Mouse (Mus musculus): ENCODE data around the gene Pcdh7. TPM values are rescaled to one million over a fixed set of nuclear protein-coding genes. Genes with fewer than 3 reads are reported as not detected.

Gene Pcdh7
- total and polyA plus RNA-seq, 3 experiments = 22.3 to 127 (median 61.2) TPM

DNA sequence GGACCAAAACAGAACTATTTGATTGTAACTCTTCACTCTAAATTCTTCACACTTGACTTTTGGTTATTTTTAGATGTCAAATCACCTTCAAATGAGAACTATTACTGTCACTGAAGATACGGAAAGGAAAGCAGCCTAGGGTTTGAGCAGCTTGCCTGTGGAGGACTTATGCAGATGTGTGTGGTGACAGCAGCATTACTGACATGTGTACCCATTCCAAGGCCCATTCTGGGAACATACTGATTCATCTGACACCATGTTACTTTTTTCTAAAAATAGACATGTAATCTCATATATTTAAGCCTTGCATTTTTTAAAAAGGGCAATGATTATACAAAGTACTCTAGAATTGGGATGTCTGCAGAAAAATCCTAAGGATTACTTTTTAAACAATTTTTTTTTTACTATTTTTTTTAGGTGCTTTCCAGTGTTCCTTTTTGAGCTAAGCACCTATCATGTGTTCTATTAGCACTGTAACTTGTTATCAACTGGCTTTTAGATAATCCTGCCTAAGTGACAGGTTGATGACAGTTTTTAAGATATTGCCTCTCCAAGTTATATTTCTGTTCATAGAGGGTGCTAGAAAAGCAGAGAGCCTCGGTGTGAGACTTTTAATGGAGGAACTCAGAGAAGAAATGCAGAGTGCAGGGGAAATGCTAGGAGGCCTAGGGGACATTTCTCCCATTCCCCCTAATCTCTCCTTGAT is 26.3 kb downstream of the Pcdh7 start:
- TF ChIP-seq GATA1 (IDR thresholded peaks at IDR 0.05; ENCODE audit: borderline replicate concordance, low read length) (no peak), GATA2 (IDR thresholded peaks at IDR 0.05; ENCODE audit: borderline replicate concordance, low read depth, low read length) (no peak), TAL1 (conservative IDR thresholded peaks at IDR 0.05; ENCODE audit: low read depth, low read length) (no peak)
- H3K4me1 ChIP-seq (ENCODE audit: insufficient read depth, low read depth, low read length) = peaks cover 32% of the 10 kb centered on the region
- no peak overlapping the region for H3K4me3 ChIP-seq (ENCODE audit: low read depth, low read length)
- H3K36me3 ChIP-seq (replicated peaks) = peaks cover 6% of the 10 kb centered on the region
- DNase-seq (ENCODE audit: low spot score) (no peak), ATAC-seq (ENCODE audit: extremely low read depth, insufficient number of reproducible peaks, low FRiP score, poor library complexity, severe bottlenecking) (no peak)
- H3K9me3 ChIP-seq (replicated peaks) = no peaks in the 10 kb centered on the region
- no peaks in the 10 kb centered on the region for H3K27me3 ChIP-seq (ENCODE audit: insufficient read depth, low read length)

DNA sequence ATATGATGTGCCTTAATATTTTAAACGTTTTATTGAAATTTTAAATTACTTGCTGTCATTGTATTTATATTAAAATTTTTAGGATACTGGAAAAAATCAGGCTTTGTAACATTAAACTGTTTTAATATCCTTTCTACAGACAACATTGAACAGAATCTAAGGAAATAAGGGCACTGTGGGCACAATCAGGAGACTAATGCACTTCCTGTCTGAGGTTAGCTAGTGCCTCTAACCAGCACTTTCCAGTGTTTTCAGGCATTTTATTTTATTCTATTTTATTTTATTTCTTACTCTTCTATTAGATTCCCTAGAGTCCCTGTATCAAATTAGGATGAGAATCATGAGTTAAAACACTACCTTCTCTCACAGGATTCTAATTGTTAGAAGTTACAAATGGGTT is 28.1 kb downstream of the Pcdh7 start:
- Histone ChIP-seq H3K4me1 (ENCODE audit: insufficient read depth, low read depth, low read length) (peaks cover 32% of the 10 kb centered on the region), H3K36me3 (replicated peaks) (peaks cover 7% of the 10 kb centered on the region), H3K4me3 (ENCODE audit: low read depth, low read length) (no peak overlapping the region), H3K27me3 (ENCODE audit: insufficient read depth, low read length) (no peaks in the 10 kb centered on the region), H3K9me3 (replicated peaks) (no peaks in the 10 kb centered on the region)
- no peak for TF ChIP-seq GATA2 (IDR thresholded peaks at IDR 0.05; ENCODE audit: borderline replicate concordance, low read depth, low read length)
- no peak for TF ChIP-seq GATA1 (IDR thresholded peaks at IDR 0.05; ENCODE audit: borderline replicate concordance, low read length)
- no peak for TF ChIP-seq CTCF (IDR thresholded peaks at IDR 0.05; ENCODE audit: low read depth, low read length)
- TF ChIP-seq TAL1 (conservative IDR thresholded peaks at IDR 0.05; ENCODE audit: low read depth, low read length) = no peak
- TF ChIP-seq POLR2AphosphoS5 (IDR thresholded peaks at IDR 0.05; ENCODE audit: insufficient replicate concordance, low read depth, low read length) = no peak
- ATAC-seq (ENCODE audit: extremely low read depth, insufficient number of reproducible peaks, low FRiP score, poor library complexity, severe bottlenecking) = no peak
- DNase-seq (ENCODE audit: low spot score) = no peak

DNA sequence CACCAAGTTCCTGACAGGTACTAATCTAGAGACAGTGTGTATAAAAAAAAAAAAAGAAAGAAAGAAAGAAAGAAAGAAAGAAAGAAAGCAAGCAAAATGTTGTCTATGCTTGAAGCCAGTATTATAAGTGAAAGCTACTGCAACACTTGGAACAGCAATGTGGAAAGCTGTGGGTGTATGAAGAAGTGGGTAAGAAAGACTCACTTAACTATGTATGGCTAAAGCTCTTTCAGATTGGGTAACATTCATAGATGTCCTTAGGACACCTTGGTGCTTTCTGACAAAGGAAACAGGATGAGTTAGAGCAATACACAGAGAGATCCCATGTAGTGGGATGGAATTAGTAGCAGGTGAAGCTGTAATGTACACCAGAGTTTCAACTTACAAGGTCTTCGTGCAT is 32.6 kb downstream of the Pcdh7 start:
- peaks cover 7% of the 10 kb centered on the region for H3K36me3 ChIP-seq (replicated peaks)
- no peak for TF ChIP-seq GATA2 (IDR thresholded peaks at IDR 0.05; ENCODE audit: borderline replicate concordance, low read depth, low read length)
- no peak for TF ChIP-seq TAL1 (conservative IDR thresholded peaks at IDR 0.05; ENCODE audit: low read depth, low read length)
- TF ChIP-seq POLR2AphosphoS5 (IDR thresholded peaks at IDR 0.05; ENCODE audit: insufficient replicate concordance, low read depth, low read length) = no peak
- no peak for TF ChIP-seq CTCF (IDR thresholded peaks at IDR 0.05; ENCODE audit: low read depth, low read length)
- TF ChIP-seq GATA1 (IDR thresholded peaks at IDR 0.05; ENCODE audit: borderline replicate concordance, low read length) = no peak
- peaks cover 13% of the 10 kb centered on the region; the same call in 1 of the 2 replicates for H3K4me1 ChIP-seq (ENCODE audit: insufficient read depth, low read depth, low read length)
- no peak for ATAC-seq (ENCODE audit: extremely low read depth, insufficient number of reproducible peaks, low FRiP score, poor library complexity, severe bottlenecking)
- no peaks in the 10 kb centered on the region for H3K9me3 ChIP-seq (replicated peaks)
- no peak overlapping the region for H3K4me3 ChIP-seq (ENCODE audit: low read depth, low read length)
- no peak for DNase-seq (ENCODE audit: low spot score)
- no peaks in the 10 kb centered on the region for H3K27me3 ChIP-seq (ENCODE audit: insufficient read depth, low read length)

DNA sequence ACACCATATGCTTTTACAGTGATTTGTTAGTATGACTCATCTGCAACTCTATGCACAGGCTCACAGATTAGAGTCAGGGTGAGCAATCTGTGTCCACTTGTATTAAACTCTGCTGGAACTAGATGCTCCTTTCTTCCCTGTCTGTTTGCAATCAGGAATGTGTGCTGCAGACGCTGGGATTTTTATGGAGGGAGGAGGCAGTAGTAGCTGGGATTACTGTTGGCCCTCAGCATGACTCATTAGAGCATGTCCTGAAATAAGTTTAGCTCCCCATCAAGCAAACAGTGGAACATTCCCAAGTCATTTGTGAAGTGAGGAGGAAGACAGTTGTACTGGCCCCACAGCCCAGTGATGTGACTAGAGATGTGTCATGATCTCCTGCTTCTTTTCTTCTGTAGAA is 38.0 kb downstream of the Pcdh7 start:
- H3K4me1 ChIP-seq (ENCODE audit: insufficient read depth, low read depth, low read length) = peaks cover 36% of the 10 kb centered on the region
- no peaks in the 10 kb centered on the region for H3K27me3 ChIP-seq (ENCODE audit: insufficient read depth, low read length)
- H3K36me3 ChIP-seq (replicated peaks) = peaks cover 8% of the 10 kb centered on the region
- no peak overlapping the region for H3K4me3 ChIP-seq (ENCODE audit: low read depth, low read length)
- ATAC-seq (ENCODE audit: extremely low read depth, insufficient number of reproducible peaks, low FRiP score, poor library complexity, severe bottlenecking) = no peak
- no peak for DNase-seq (ENCODE audit: low spot score)
- no peak for TF ChIP-seq GATA1 (IDR thresholded peaks at IDR 0.05; ENCODE audit: borderline replicate concordance, low read length)
- no peak for TF ChIP-seq GATA2 (IDR thresholded peaks at IDR 0.05; ENCODE audit: borderline replicate concordance, low read depth, low read length)
- no peak for TF ChIP-seq TAL1 (conservative IDR thresholded peaks at IDR 0.05; ENCODE audit: low read depth, low read length)
- TF ChIP-seq CTCF (IDR thresholded peaks at IDR 0.05; ENCODE audit: low read depth, low read length) = no peak
- no peak for TF ChIP-seq POLR2AphosphoS5 (IDR thresholded peaks at IDR 0.05; ENCODE audit: insufficient replicate concordance, low read depth, low read length)
- no peaks in the 10 kb centered on the region for H3K9me3 ChIP-seq (replicated peaks)

DNA sequence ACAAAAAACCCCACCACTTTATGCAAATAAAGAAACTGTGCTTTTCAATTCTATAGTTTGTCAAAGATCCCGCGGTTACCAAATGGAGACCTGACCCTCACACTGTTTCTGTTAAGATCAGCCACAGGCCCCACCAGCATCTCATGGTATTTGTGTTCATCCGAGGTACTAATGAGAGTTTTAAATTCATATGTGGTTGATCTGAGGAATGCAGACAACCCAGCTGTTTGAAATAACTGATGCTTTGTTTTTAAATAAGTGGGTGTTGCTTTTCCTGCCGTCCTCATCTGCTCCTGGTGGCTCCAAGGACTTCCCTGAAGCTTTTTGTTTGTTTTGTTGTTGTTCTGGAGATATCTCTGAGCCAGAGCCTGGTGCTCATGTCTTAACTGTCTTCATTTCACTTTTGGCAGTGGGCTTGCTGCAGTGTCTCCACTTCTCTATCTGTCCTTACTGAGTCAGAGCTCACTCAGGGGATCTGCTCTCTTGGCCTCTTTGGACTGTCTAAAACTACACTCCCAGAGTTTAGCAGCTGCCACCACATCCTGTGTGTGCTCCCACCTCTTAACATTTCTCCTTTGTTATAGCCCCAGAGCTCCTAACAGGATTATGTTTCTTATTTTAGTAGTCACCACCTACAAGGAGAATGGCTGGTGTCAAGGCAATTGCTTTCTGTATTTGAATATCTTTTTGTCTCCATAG is 39.1 kb downstream of the Pcdh7 start:
- no peak for DNase-seq (ENCODE audit: low spot score)
- no peak overlapping the region for H3K4me3 ChIP-seq (ENCODE audit: low read depth, low read length)
- peaks cover 42% of the 10 kb centered on the region for H3K4me1 ChIP-seq (ENCODE audit: insufficient read depth, low read depth, low read length)
- no peak for ATAC-seq (ENCODE audit: extremely low read depth, insufficient number of reproducible peaks, low FRiP score, poor library complexity, severe bottlenecking)
- no peaks in the 10 kb centered on the region for H3K27me3 ChIP-seq (ENCODE audit: insufficient read depth, low read length)
- peaks cover 8% of the 10 kb centered on the region for H3K36me3 ChIP-seq (replicated peaks)
- H3K9me3 ChIP-seq (replicated peaks) = no peaks in the 10 kb centered on the region
- TF ChIP-seq POLR2AphosphoS5 (IDR thresholded peaks at IDR 0.05; ENCODE audit: insufficient replicate concordance, low read depth, low read length) (no peak), GATA1 (IDR thresholded peaks at IDR 0.05; ENCODE audit: borderline replicate concordance, low read length) (no peak), GATA2 (IDR thresholded peaks at IDR 0.05; ENCODE audit: borderline replicate concordance, low read depth, low read length) (no peak), TAL1 (conservative IDR thresholded peaks at IDR 0.05; ENCODE audit: low read depth, low read length) (no peak), CTCF (IDR thresholded peaks at IDR 0.05; ENCODE audit: low read depth, low read length) (no peak)

DNA sequence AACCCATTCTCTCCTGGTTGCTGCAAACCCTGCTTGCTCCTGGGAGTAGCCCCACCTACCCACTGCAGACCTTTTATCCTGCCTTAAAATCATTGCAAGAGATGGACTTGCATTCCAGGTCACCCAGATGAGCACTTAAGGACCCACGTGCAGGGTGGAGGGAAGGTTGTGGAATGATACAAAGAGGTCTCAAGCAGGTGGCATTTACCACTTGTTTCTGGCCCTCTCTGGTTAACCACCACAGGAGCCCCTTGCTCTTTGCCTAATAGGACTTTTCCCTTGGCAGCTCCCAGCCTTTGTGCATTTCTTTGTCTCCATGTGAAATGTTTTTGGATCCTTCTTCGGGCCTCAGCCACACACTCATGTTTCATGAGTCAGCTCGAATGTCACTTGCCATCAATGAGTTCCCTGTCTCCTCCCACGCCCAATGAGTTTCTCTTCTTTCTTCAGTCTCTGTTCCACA is 39.7 kb downstream of the Pcdh7 start:
- H3K36me3 ChIP-seq (replicated peaks) = peaks cover 8% of the 10 kb centered on the region
- ATAC-seq (ENCODE audit: extremely low read depth, insufficient number of reproducible peaks, low FRiP score, poor library complexity, severe bottlenecking) (peak; percentile 43; the same call in 1 of the 2 replicates), DNase-seq (ENCODE audit: low spot score) (no peak)

More for the DNA sequence above, 39.7 kb downstream of the Pcdh7 start:
- Histone ChIP-seq H3K4me1 (ENCODE audit: insufficient read depth, low read depth, low read length) (peaks cover 44% of the 10 kb centered on the region), H3K4me3 (ENCODE audit: low read depth, low read length) (no peak overlapping the region), H3K27me3 (ENCODE audit: insufficient read depth, low read length) (no peaks in the 10 kb centered on the region), H3K9me3 (replicated peaks) (no peaks in the 10 kb centered on the region)
- no peak for TF ChIP-seq GATA2 (IDR thresholded peaks at IDR 0.05; ENCODE audit: borderline replicate concordance, low read depth, low read length)
- TF ChIP-seq GATA1 (IDR thresholded peaks at IDR 0.05; ENCODE audit: borderline replicate concordance, low read length) = no peak
- TF ChIP-seq POLR2AphosphoS5 (IDR thresholded peaks at IDR 0.05; ENCODE audit: insufficient replicate concordance, low read depth, low read length) = no peak
- TF ChIP-seq CTCF (IDR thresholded peaks at IDR 0.05; ENCODE audit: low read depth, low read length) = no peak
- no peak for TF ChIP-seq TAL1 (conservative IDR thresholded peaks at IDR 0.05; ENCODE audit: low read depth, low read length)
